Mouse (Mus musculus) hindbrain, embryonic 11.5 days (tissue): ENCODE data around the gene Anp32b. TPM values are rescaled to one million over a fixed set of nuclear protein-coding genes. Genes with fewer than 3 reads are reported as not detected.

Source experiments
- ATAC-seq: fragments of 200-750 bp; cut with Nextera tagmentation; 2 replicates; pipeline ENCODE4 v1.8.0; 2017; ENCODE audit warnings: mild to moderate bottlenecking, moderate TSS enrichment, moderate library complexity; ENCODE audit not compliant: low FRiP score
- DNase-seq: peaks from one replicate; pipeline ENCODE4 v3.0.0-alpha.2; 2015; ENCODE audit warnings: low spot score
- H3K27ac ChIP-seq: fragments of 300-500 bp; sonication (generic); 2 replicates; pipeline ENCODE4 v1.5.1; 2014; ENCODE audit warnings: mild to moderate bottlenecking, low read depth, low read length
- H3K27me3 ChIP-seq: fragments of 300-500 bp; sonication (generic); 2 replicates; pipeline ENCODE4 v1.6.1; 2014; ENCODE audit warnings: mild to moderate bottlenecking, low read length, moderate library complexity, mixed read lengths; ENCODE audit not compliant: control insufficient read depth, insufficient read depth
- H3K36me3 ChIP-seq: fragments of 300-500 bp; sonication (generic); 2 replicates; pipeline ENCODE4 v1.6.1; 2014; ENCODE audit warnings: mild to moderate bottlenecking, low read length, moderate library complexity, mixed read lengths; ENCODE audit not compliant: control insufficient read depth, insufficient read depth
- H3K4me1 ChIP-seq: fragments of 300-500 bp; sonication (generic); replicated peaks from 2 replicates; pipeline ENCODE4 v1.6.1; 2014; ENCODE audit warnings: low read length, mixed read lengths; ENCODE audit not compliant: control insufficient read depth, insufficient read depth
- H3K4me2 ChIP-seq: fragments of 300-500 bp; sonication (generic); replicated peaks from 2 replicates; pipeline ENCODE4 v1.6.1; 2014; ENCODE audit warnings: mild to moderate bottlenecking, low read depth, low read length
- H3K4me3 ChIP-seq: fragments of 300-500 bp; sonication (generic); 2 replicates; pipeline ENCODE4 v1.5.1; 2014; ENCODE audit warnings: low read depth, low read length
- H3K9ac ChIP-seq: fragments of 300-500 bp; sonication (generic); 2 replicates; pipeline ENCODE4 v1.6.1; 2014; ENCODE audit warnings: low read depth, low read length
- H3K9me3 ChIP-seq: fragments of 300-500 bp; sonication (generic); 2 replicates; pipeline ENCODE4 v1.6.1; 2016; ENCODE audit warnings: low read length; ENCODE audit not compliant: control insufficient read depth
- WGBS: fragments of 180-500 bp; shearing (Covaris S2); extraction: QIAGEN DNeasy Blood & Tissue Kit; methylation state at CpG from one replicate; pipeline ENCODE4 v1.1.7; 2014; 5-methylcytosine and 5-hydroxymethylcytosine counted together
- polyA plus RNA-seq: library from polyadenylated mRNA; unstranded; fragments of >200 nt; fragmentation: Nextera tagmentation; extraction: Ambion mirVana; gene quantifications from 2 replicates; pipeline ENCODE4 v1.2.1, GENCODE M21; 2014

The Anp32b gene
- polyA plus RNA-seq, 1 experiment from 2014 or later = 285 TPM

- H3K4me1 ChIP-seq = peaks cover 8% of the 10 kb centered on the region
- WGBS = 33% methylated on average over 7 of the region's 7 CpGs
- DNase-seq = no peak
- no peaks in the 10 kb centered on the region for H3K36me3 ChIP-seq
- peak overlapping the region; percentile 89 for H3K4me2 ChIP-seq
- H3K27me3 ChIP-seq = no peaks in the 10 kb centered on the region
- peak overlapping the region; percentile 99; the same call in 1 of the 2 replicates for H3K9ac ChIP-seq
- peak overlapping the region; percentile 98 for H3K27ac ChIP-seq
- H3K4me3 ChIP-seq = peak overlapping the region; percentile 88
- ATAC-seq = no peak
- no peaks in the 10 kb centered on the region for H3K9me3 ChIP-seq
Measured at GRCm38 (mm10) chr4:46450020-46450518, 633 bp upstream of the Anp32b start.

- Histone ChIP-seq H3K27ac (peak overlapping the region; percentile 98), H3K9me3 (no peaks in the 10 kb centered on the region), H3K27me3 (no peaks in the 10 kb centered on the region), H3K4me3 (peak overlapping the region; percentile 88), H3K9ac (peak overlapping the region; percentile 99), H3K4me2 (peak overlapping the region; percentile 89), H3K36me3 (no peaks in the 10 kb centered on the region), H3K4me1 (peaks cover 8% of the 10 kb centered on the region)
- peak; percentile 79 for DNase-seq
- peak; percentile 45 for ATAC-seq
- WGBS = under 1% methylated on average over 25 of the region's 70 CpGs
Measured at GRCm38 (mm10) chr4:46451240-46451757, 597 bp downstream of the Anp32b start.

- peak overlapping the region; percentile 89 for H3K4me2 ChIP-seq
- peak overlapping the region; percentile 99 for H3K9ac ChIP-seq
- H3K27me3 ChIP-seq = no peaks in the 10 kb centered on the region
- DNase-seq = peak; percentile 83
- peak overlapping the region; percentile 98 for H3K27ac ChIP-seq
- H3K4me1 ChIP-seq = peaks cover 8% of the 10 kb centered on the region
- H3K36me3 ChIP-seq = peaks cover 2% of the 10 kb centered on the region; the same call in 1 of the 2 replicates
- under 1% methylated on average over 73 of the region's 111 CpGs for WGBS
- H3K4me3 ChIP-seq = peak overlapping the region; percentile 88
- peak; percentile 46 for ATAC-seq
- no peaks in the 10 kb centered on the region for H3K9me3 ChIP-seq
Measured at GRCm38 (mm10) chr4:46451758-46452480, 1.2 kb downstream of the Anp32b start.

GRCm38 (mm10) chr4:46452481-46452850 is 1.8 kb downstream of the Anp32b start:
- Histone ChIP-seq H3K4me3 (peak overlapping the region; percentile 88), H3K27ac (peak overlapping the region; percentile 98), H3K4me2 (peak overlapping the region; percentile 89), H3K9ac (peak overlapping the region; percentile 99), H3K27me3 (no peaks in the 10 kb centered on the region), H3K36me3 (peaks cover 2% of the 10 kb centered on the region; the same call in 1 of the 2 replicates), H3K9me3 (no peaks in the 10 kb centered on the region), H3K4me1 (peaks cover 8% of the 10 kb centered on the region)
- peak; percentile 74 for DNase-seq
- ATAC-seq = peak; percentile 10; the same call in 1 of the 2 replicates
- WGBS = under 1% methylated on average over 19 of the region's 19 CpGs

- Histone ChIP-seq H3K36me3 (peaks cover 2% of the 10 kb centered on the region; the same call in 1 of the 2 replicates), H3K9ac (peak overlapping the region; percentile 99), H3K4me3 (peak overlapping the region; percentile 88), H3K4me1 (peaks cover 8% of the 10 kb centered on the region), H3K9me3 (no peaks in the 10 kb centered on the region), H3K27me3 (no peaks in the 10 kb centered on the region), H3K27ac (peak overlapping the region; percentile 98; the same call in 1 of the 2 replicates), H3K4me2 (peak overlapping the region; percentile 89)
- WGBS = 38% methylated on average over 13 of the region's 13 CpGs
- DNase-seq (peak; percentile 43), ATAC-seq (no peak)
Measured at GRCm38 (mm10) chr4:46452855-46453719, 2.4 kb downstream of the Anp32b start.

- no peak for ATAC-seq
- H3K9me3 ChIP-seq = no peaks in the 10 kb centered on the region
- 83% methylated on average over 5 of the region's 5 CpGs for WGBS
Measured at GRCm38 (mm10) chr4:46454097-46454864, 3.6 kb downstream of the Anp32b start.

GRCm38 (mm10) chr4:46456762-46457161 is 6.1 kb downstream of the Anp32b start:
- 93% methylated on average over 4 of the region's 4 CpGs for WGBS
- ATAC-seq = no peak

More at GRCm38 (mm10) chr4:46454097-46454864, 3.6 kb downstream of the Anp32b start:
- H3K4me3 ChIP-seq = no peak overlapping the region
- peaks cover 2% of the 10 kb centered on the region; the same call in 1 of the 2 replicates for H3K36me3 ChIP-seq
- no peaks in the 10 kb centered on the region for H3K27me3 ChIP-seq
- H3K9ac ChIP-seq = no peak overlapping the region
- H3K4me1 ChIP-seq = peaks cover 7% of the 10 kb centered on the region; the same call in 1 of the 2 replicates
- H3K27ac ChIP-seq = no peak overlapping the region
- H3K4me2 ChIP-seq = no peak overlapping the region
- DNase-seq = no peak

GRCm38 (mm10) chr4:46457186-46457585 is 6.5 kb downstream of the Anp32b start:
- H3K4me2 ChIP-seq = no peak overlapping the region
- H3K4me3 ChIP-seq = no peak overlapping the region
- no peak for ATAC-seq
- no peak for DNase-seq
- H3K27me3 ChIP-seq = no peaks in the 10 kb centered on the region
- no peak overlapping the region for H3K27ac ChIP-seq
- peaks cover 6% of the 10 kb centered on the region; the same call in 1 of the 2 replicates for H3K4me1 ChIP-seq
- no peaks in the 10 kb centered on the region for H3K9me3 ChIP-seq
- H3K36me3 ChIP-seq = peaks cover 5% of the 10 kb centered on the region; the same call in 1 of the 2 replicates
- H3K9ac ChIP-seq = no peak overlapping the region
- 97% methylated on average over 3 of the region's 3 CpGs for whole genome bisulfite sequencing

More at GRCm38 (mm10) chr4:46456762-46457161, 6.1 kb downstream of the Anp32b start:
- Histone ChIP-seq H3K4me3 (no peak overlapping the region), H3K4me1 (peaks cover 6% of the 10 kb centered on the region; the same call in 1 of the 2 replicates), H3K9me3 (no peaks in the 10 kb centered on the region), H3K4me2 (no peak overlapping the region), H3K27ac (no peak overlapping the region), H3K9ac (no peak overlapping the region), H3K36me3 (peaks cover 5% of the 10 kb centered on the region; the same call in 1 of the 2 replicates), H3K27me3 (no peaks in the 10 kb centered on the region)
- no peak for DNase-seq
